In genomic region chr7:90132322-90132721, GRCm38 (mm10) we compare ENCODE assay signal across 8 mouse cellular contexts. TPM values are rescaled to one million over a fixed set of nuclear protein-coding genes. Genes with fewer than 3 reads are reported as not detected.
A peak's percentile ranks its signal among the peaks of the same experiment; 100 is the strongest.
DNase-seq lines count a peak whose midpoint lies in the region; ATAC-seq and TF ChIP-seq lines count a peak whose summit lies in the region.

No protein-coding gene starts in this region.

- H3K4me2 ChIP-seq in kidney, embryonic 14.5 days (replicated peaks; ENCODE audit: low read depth, low read length), result peak overlapping the region; percentile 56
- H3K4me2 ChIP-seq in hindbrain, embryonic 14.5 days (replicated peaks), result peak overlapping the region; percentile 93
- H3K4me2 ChIP-seq in midbrain, embryonic 14.5 days (ENCODE audit: low read length), result peak overlapping the region; percentile 88

- no peaks in the 10 kb centered on the region for H3K9me3 ChIP-seq in kidney, embryonic 14.5 days (ENCODE audit: control insufficient read depth, low read length)
- no peaks in the 10 kb centered on the region for H3K9me3 ChIP-seq in hindbrain, embryonic 14.5 days (ENCODE audit: control insufficient read depth, low read length)
- no peaks in the 10 kb centered on the region for H3K9me3 ChIP-seq in midbrain, embryonic 14.5 days (ENCODE audit: control insufficient read depth, low read length)

- no peaks in the 10 kb centered on the region for H3K36me3 ChIP-seq in kidney, embryonic 14.5 days (ENCODE audit: control insufficient read depth, insufficient read depth, low read length)
- no peaks in the 10 kb centered on the region for H3K36me3 ChIP-seq in hindbrain, embryonic 14.5 days (replicated peaks; ENCODE audit: control insufficient read depth, insufficient read depth)
- no peaks in the 10 kb centered on the region for H3K36me3 ChIP-seq in midbrain, embryonic 14.5 days (ENCODE audit: control insufficient read depth, insufficient read depth, low read length)

- DNase-seq in kidney, adult 11 months, result no peak
- no peak for DNase-seq in hindbrain, embryonic 14.5 days (ENCODE audit: low spot score)
- no peak for DNase-seq in midbrain, embryonic 14.5 days
- no peak for DNase-seq in gastrocnemius, postnatal 10 days
- DNase-seq in thymus, postnatal 4 days, result no peak

- WGBS in kidney, embryonic 14.5 days, result 62% methylated on average over 3 of the region's 3 CpGs
- 55% methylated on average over 3 of the region's 3 CpGs for WGBS in bone marrow, adult 2 months
- 59% methylated on average over 3 of the region's 3 CpGs for WGBS in hindbrain, embryonic 14.5 days
- 62% methylated on average over 3 of the region's 3 CpGs for WGBS in midbrain, embryonic 14.5 days

- H3K27ac ChIP-seq in kidney, embryonic 14.5 days (ENCODE audit: low read depth, low read length), result no peak overlapping the region
- H3K27ac ChIP-seq in bone marrow, adult 2 months (ENCODE audit: control insufficient read depth, insufficient read depth, low read depth, low read length, poor library complexity), result peak overlapping the region; percentile 57; the same call in 1 of the 2 replicates
- no peak overlapping the region for H3K27ac ChIP-seq in hindbrain, embryonic 14.5 days
- H3K27ac ChIP-seq in midbrain, embryonic 14.5 days (replicated peaks; ENCODE audit: low read depth, low read length), result no peak overlapping the region

- TF ChIP-seq CTCF in bone marrow, adult 2 months (IDR thresholded peaks at IDR 0.05; ENCODE audit: control insufficient read depth, insufficient read depth, low read length), result no peak

- peak overlapping the region; percentile 95 for H3K4me3 ChIP-seq in kidney, embryonic 14.5 days (ENCODE audit: low read length)
- peak overlapping the region; percentile 68 for H3K4me3 ChIP-seq in bone marrow, adult 2 months (replicated peaks; ENCODE audit: control insufficient read depth, low read depth, low read length)
- peak overlapping the region; percentile 92 for H3K4me3 ChIP-seq in hindbrain, embryonic 14.5 days (replicated peaks; ENCODE audit: low read length)
- peak overlapping the region; percentile 96 for H3K4me3 ChIP-seq in midbrain, embryonic 14.5 days (replicated peaks; ENCODE audit: low read depth, low read length)

- ATAC-seq in kidney, embryonic 14.5 days (ENCODE audit: low FRiP score, low TSS enrichment), result no peak
- ATAC-seq in hindbrain, embryonic 14.5 days (ENCODE audit: low FRiP score), result no peak
- ATAC-seq in midbrain, embryonic 14.5 days (ENCODE audit: low FRiP score, low TSS enrichment), result no peak
- no peak for ATAC-seq in frontal cortex, adult (ENCODE audit: low TSS enrichment)

- no peak for TF ChIP-seq POLR2A in bone marrow, adult 2 months (IDR thresholded peaks at IDR 0.05; ENCODE audit: borderline replicate concordance, control insufficient read depth, low read depth, low read length)

- no peaks in the 10 kb centered on the region for H3K27me3 ChIP-seq in kidney, embryonic 14.5 days (ENCODE audit: control insufficient read depth, insufficient read depth, low read length)
- no peaks in the 10 kb centered on the region for H3K27me3 ChIP-seq in hindbrain, embryonic 14.5 days (ENCODE audit: control insufficient read depth, insufficient read depth, low read length)
- H3K27me3 ChIP-seq in midbrain, embryonic 14.5 days (ENCODE audit: control insufficient read depth, insufficient read depth, low read length), result no peaks in the 10 kb centered on the region

- peaks cover 3% of the 10 kb centered on the region; the same call in 1 of the 2 replicates for H3K4me1 ChIP-seq in kidney, embryonic 14.5 days (ENCODE audit: control insufficient read depth, insufficient read depth, low read length)
- no peaks in the 10 kb centered on the region; the same call in 1 of the 2 replicates for H3K4me1 ChIP-seq in bone marrow, adult 2 months (ENCODE audit: control insufficient read depth, insufficient read depth, low read length)
- peaks cover 25% of the 10 kb centered on the region for H3K4me1 ChIP-seq in hindbrain, embryonic 14.5 days (replicated peaks; ENCODE audit: control insufficient read depth, insufficient read depth, low read length)
- H3K4me1 ChIP-seq in midbrain, embryonic 14.5 days (ENCODE audit: control insufficient read depth, insufficient read depth, low read length), result peaks cover 21% of the 10 kb centered on the region; the same call in 1 of the 2 replicates

- H3K9ac ChIP-seq in kidney, embryonic 14.5 days (ENCODE audit: low read depth, low read length), result peak overlapping the region; percentile 98
- peak overlapping the region; percentile 98 for H3K9ac ChIP-seq in hindbrain, embryonic 14.5 days
- H3K9ac ChIP-seq in midbrain, embryonic 14.5 days (replicated peaks; ENCODE audit: low read length), result peak overlapping the region; percentile 98

RNA-seq across cellular contexts. Expression of gene Picalm, which starts 2.3 kb away (rescaled TPM):
- 47.9 and 52.1 TPM in 2 replicates for polyA plus RNA-seq in kidney, embryonic 14.5 days (2014; fragmentation: Nextera tagmentation; extraction: Ambion mirVana)
- 185 and 222 TPM in 2 replicates for polyA plus RNA-seq in bone marrow, adult 2 months (2011; ENCODE audit: insufficient read depth, insufficient read length, low replicate concordance, missing spikeins)
- polyA plus RNA-seq in hindbrain, embryonic 14.5 days (2014; fragmentation: Nextera tagmentation; extraction: Ambion mirVana), result 46.2 and 53.9 TPM in 2 replicates
- 53.0 and 56.3 TPM in 2 replicates for polyA plus RNA-seq in midbrain, embryonic 14.5 days (2014; fragmentation: Nextera tagmentation; extraction: Ambion mirVana)
- total RNA-seq in gastrocnemius, postnatal 10 days (2021), result 100 to 1,000 TPM; 152 to 168 TPM
